Mouse (Mus musculus): ENCODE results near the gene Tex10. TPM values are rescaled to one million over a fixed set of nuclear protein-coding genes. Genes with fewer than 3 reads are reported as not detected.

The Tex10 gene
- polyA plus RNA-seq, 1 experiment from 2014 or later, result 54.0 TPM

Other genes starting within 250 kb of the Tex10 start
- gene Erp44, start 193.9 kb downstream of the Tex10 start, polyA plus RNA-seq (2014; fragmentation: Nextera tagmentation; extraction: Ambion mirVana), result 82.0 and 84.1 TPM in 2 replicates
- 5.8 and 9.0 TPM in 2 replicates for gene Invs, start 193.7 kb downstream of the Tex10 start, polyA plus RNA-seq (2014; fragmentation: Nextera tagmentation; extraction: Ambion mirVana)
- gene Msantd3, start 66.5 kb upstream of the Tex10 start, polyA plus RNA-seq (2014; fragmentation: Nextera tagmentation; extraction: Ambion mirVana), result 22.3 and 28.4 TPM in 2 replicates
- 61.4 and 70.2 TPM in 2 replicates for gene Tmeff1, start 111.7 kb upstream of the Tex10 start, polyA plus RNA-seq (2014; fragmentation: Nextera tagmentation; extraction: Ambion mirVana)
- gene Cavin4, start 190.1 kb upstream of the Tex10 start, polyA plus RNA-seq (2014; fragmentation: Nextera tagmentation; extraction: Ambion mirVana), result 18.8 and 32.4 TPM in 2 replicates

Measured in embryonic facial prominence, embryonic 14.5 days (tissue).